In genomic region chr7:35080843-35081338, GRCm38 (mm10) we compare ENCODE assay signal across 8 mouse cellular contexts. TPM values are rescaled to one million over a fixed set of nuclear protein-coding genes. Genes with fewer than 3 reads are reported as not detected.
DNase-seq lines count a peak whose midpoint lies in the region; ATAC-seq and TF ChIP-seq lines count a peak whose summit lies in the region.

No protein-coding gene starts in this region.

- intact Hi-C loops in gastrocnemius, postnatal 14 days (cut with DNase I; ENCODE audit: low total_unique reads): no loop called here

- H3K9me3 ChIP-seq in lung, embryonic 15.5 days: no peaks in the 10 kb centered on the region

- peak overlapping the region; percentile 39 for H3K4me2 ChIP-seq in lung, embryonic 15.5 days

- TF ChIP-seq CTCF in kidney, adult 2 months (conservative IDR thresholded peaks at IDR 0.05; ENCODE audit: insufficient read depth, insufficient read length, low read depth, low read length): 0 out of 2 replicates have a peak, but pooled peaks have one; percentile 10

- no peaks in the 10 kb centered on the region for H3K27me3 ChIP-seq in kidney, adult 2 months (replicated peaks; ENCODE audit: control insufficient read depth, insufficient read depth, low read length)
- H3K27me3 ChIP-seq in lung, embryonic 15.5 days: no peaks in the 10 kb centered on the region

- ATAC-seq in lung, embryonic 15.5 days (ENCODE audit: borderline replicate concordance, extremely low read depth, low FRiP score, low TSS enrichment): no peak
- ATAC-seq in cerebellum, adult (ENCODE audit: insufficient number of reproducible peaks, low FRiP score, low TSS enrichment): no peak
- no peak for ATAC-seq in frontal cortex, adult (ENCODE audit: low TSS enrichment)

- no peak overlapping the region for H3K9ac ChIP-seq in lung, embryonic 15.5 days

- H3K4me3 ChIP-seq in kidney, adult 2 months (ENCODE audit: insufficient read depth, low read depth, low read length): peak overlapping the region; percentile 1; the same call in 1 of the 2 replicates
- H3K4me3 ChIP-seq in lung, embryonic 15.5 days: peak overlapping the region; percentile 13; the same call in 1 of the 2 replicates

- H3K4me1 ChIP-seq in kidney, adult 2 months (ENCODE audit: control insufficient read depth, insufficient read depth, low read length): peaks cover 12% of the 10 kb centered on the region
- H3K4me1 ChIP-seq in lung, embryonic 15.5 days: peaks cover 17% of the 10 kb centered on the region; the same call in 1 of the 2 replicates

- H3K36me3 ChIP-seq in kidney, adult 2 months (ENCODE audit: control insufficient read depth, insufficient read depth, low read length): no peaks in the 10 kb centered on the region
- no peaks in the 10 kb centered on the region for H3K36me3 ChIP-seq in lung, embryonic 15.5 days

- TF ChIP-seq POLR2A in kidney, adult 2 months (IDR thresholded peaks at IDR 0.05; ENCODE audit: low read depth, low read length): no peak

- peak; percentile 55 for DNase-seq in urinary bladder, postnatal 14 days (ENCODE audit: low spot score)
- DNase-seq in urinary bladder, adult 2 months (ENCODE audit: low spot score): no peak
- peak; percentile 30 for DNase-seq in gastrocnemius, postnatal 14 days
- peak; percentile 87 for DNase-seq in kidney, adult 2 months
- no peak for DNase-seq in thymus, postnatal 14 days

- peak overlapping the region; percentile 81 for H3K27ac ChIP-seq in kidney, adult 2 months (ENCODE audit: insufficient read depth, low read depth, low read length)
- H3K27ac ChIP-seq in lung, embryonic 15.5 days: peak overlapping the region; percentile 5

- WGBS in kidney, adult 2 months: 9% methylated on average over 10 of the region's 10 CpGs
- WGBS in lung, embryonic 15.5 days: 13% methylated on average over 10 of the region's 10 CpGs

RNA-seq across cellular contexts. Expression of gene Cebpg, which starts 24.5 kb away (rescaled TPM):
- polyA plus RNA-seq in urinary bladder, adult 2 months (2012; rRNA removed): 27.0 and 30.3 TPM in 2 replicates
- total RNA-seq in gastrocnemius, postnatal 14 days (2021): 10 to 100 TPM; 24.5 to 30.4 TPM
- polyA plus RNA-seq in kidney, adult 2 months (2012; rRNA removed): 8.3 and 10.0 TPM in 2 replicates
- polyA plus RNA-seq in lung, embryonic 15.5 days (2015; fragmentation: Nextera tagmentation; extraction: Ambion mirVana): 42.3 and 44.9 TPM in 2 replicates

RNA-seq across cellular contexts. Expression of gene Cebpa, which starts 38.2 kb away (rescaled TPM):
- 28.5 and 31.0 TPM in 2 replicates for polyA plus RNA-seq in urinary bladder, adult 2 months (2012; rRNA removed)
- total RNA-seq in gastrocnemius, postnatal 14 days (2021): 1 to 10 TPM; 3.9 to 4.1 TPM
- polyA plus RNA-seq in kidney, adult 2 months (2012; rRNA removed): 41.6 and 55.2 TPM in 2 replicates
- polyA plus RNA-seq in lung, embryonic 15.5 days (2015; fragmentation: Nextera tagmentation; extraction: Ambion mirVana): 6.9 and 7.3 TPM in 2 replicates

Comparison
In these comparisons a context has a peak if more than half of its experiments do, and no peak if none do; other contexts are left out.
1. DNase-seq: peak in urinary bladder, postnatal 14 days (single experiment), gastrocnemius, postnatal 14 days (single experiment) and kidney, adult 2 months (single experiment); none in urinary bladder, adult 2 months (single experiment) and thymus, postnatal 14 days (single experiment).